Mouse (Mus musculus) MEL (cell line): ENCODE results near the gene Acad10. TPM values are rescaled to one million over a fixed set of nuclear protein-coding genes. Genes with fewer than 3 reads are reported as not detected.
A peak's percentile ranks its signal among the peaks of the same experiment; 100 is the strongest.

ENCODE experiments used
- DNase-seq: peaks from one replicate; pipeline ENCODE4 v3.0.0; 2011; ENCODE audit warnings: low read depth, low spot score
- H3K27ac ChIP-seq: 2 replicates; pipeline ENCODE4 v1.5.1; 2012; ENCODE audit warnings: low read depth, mild to moderate bottlenecking, control low read depth, low read length, moderate library complexity; ENCODE audit not compliant: control insufficient read depth
- H3K27me3 ChIP-seq, 2 experiments: fragments of 150-350 bp in 1 of 2; sonication (generic) in 1 of 2; 2 replicates each; pipeline ENCODE4 v1.6.1; 2012; ENCODE audit warnings: low read length in 2 of 2, mild to moderate bottlenecking in 2 of 2, improper control_type of control experiment in 1 of 2, moderate library complexity in 1 of 2; ENCODE audit not compliant: insufficient read depth in 2 of 2, control insufficient read depth in 1 of 2
- H3K36me3 ChIP-seq, 2 experiments: 2 replicates each; pipeline ENCODE4 v1.6.1; 2012 to 2014; ENCODE audit warnings: low read length in 2 of 2, improper control_type of control experiment in 1 of 2, inconsistent platforms in 1 of 2, mild to moderate bottlenecking in 1 of 2; ENCODE audit not compliant: insufficient read depth in 2 of 2, control insufficient read depth in 1 of 2
- H3K4me1 ChIP-seq, 2 experiments: fragments of 150-350 bp in 1 of 2; sonication (generic) in 1 of 2; 2 replicates each; pipeline ENCODE4 v1.6.1; 2012; ENCODE audit warnings: low read length in 2 of 2, improper control_type of control experiment in 1 of 2, mild to moderate bottlenecking in 1 of 2; ENCODE audit not compliant: insufficient read depth in 2 of 2, control insufficient read depth in 1 of 2
- H3K4me3 ChIP-seq, 2 experiments: fragments of 150-350 bp in 1 of 2; sonication (generic) in 1 of 2; 2 replicates each; pipeline ENCODE4 v1.5.1; 2012; ENCODE audit warnings: low read depth in 2 of 2, low read length in 2 of 2, mild to moderate bottlenecking in 2 of 2, moderate library complexity in 2 of 2, control low read depth in 1 of 2, improper control_type of control experiment in 1 of 2; ENCODE audit not compliant: control insufficient read depth in 1 of 2, insufficient read depth in 1 of 2
- H3K79me2 ChIP-seq: 2 replicates; pipeline ENCODE4 v1.6.1; 2012; ENCODE audit warnings: mild to moderate bottlenecking, low read length, moderate library complexity; ENCODE audit not compliant: control insufficient read depth, poor library complexity, insufficient read depth
- H3K9ac ChIP-seq: 2 replicates; pipeline ENCODE4 v1.6.1; 2012; ENCODE audit warnings: low read depth, mild to moderate bottlenecking, control low read depth, low read length, moderate library complexity; ENCODE audit not compliant: control insufficient read depth, poor library complexity, severe bottlenecking
- H3K9me3 ChIP-seq: fragments of 150-350 bp; sonication (generic); replicated peaks from 2 replicates; pipeline ENCODE4 v1.6.1; 2012; ENCODE audit warnings: mild to moderate bottlenecking, low read length, improper control_type of control experiment, moderate library complexity; ENCODE audit not compliant: insufficient read depth
- BHLHE40 ChIP-seq: IDR thresholded peaks from 2 replicates; pipeline ENCODE4 v1.6.1; 2012; ENCODE audit warnings: low read depth, mild to moderate bottlenecking, inconsistent platforms, low read length, improper control_type of control experiment, borderline replicate concordance
- CHD1 ChIP-seq: IDR thresholded peaks from 2 replicates; pipeline ENCODE4 v1.6.1; 2012; ENCODE audit warnings: low read depth, mild to moderate bottlenecking, inconsistent platforms, low read length, improper control_type of control experiment
- CHD2 ChIP-seq: IDR thresholded peaks from 2 replicates; pipeline ENCODE4 v1.6.1; 2011; ENCODE audit warnings: low read length, improper control_type of control experiment
- CTCF ChIP-seq, 3 experiments: IDR thresholded peaks in 2 of 3; conservative IDR thresholded peaks in 1 of 3; 2 replicates each; pipeline ENCODE4 v1.5.1; 2011 to 2012; ENCODE audit warnings: low read length in 3 of 3, low read depth in 2 of 3, mild to moderate bottlenecking in 2 of 3, improper control_type of control experiment in 1 of 3, inconsistent platforms in 1 of 3, mixed read lengths in 1 of 3, moderate library complexity in 1 of 3; ENCODE audit not compliant: control insufficient read depth in 1 of 3, insufficient read depth in 1 of 3, poor library complexity in 1 of 3, severe bottlenecking in 1 of 3
- ELF1 ChIP-seq: IDR thresholded peaks from 2 replicates; pipeline ENCODE4 v1.6.1; 2014; ENCODE audit warnings: low read depth, mild to moderate bottlenecking, inconsistent platforms, low read length, improper control_type of control experiment, moderate library complexity
- EP300 ChIP-seq, 2 experiments: IDR thresholded peaks; 2 replicates each; pipeline ENCODE4 v1.6.1; 2011; ENCODE audit warnings: improper control_type of control experiment in 2 of 2, low read length in 2 of 2, low read depth in 1 of 2, mild to moderate bottlenecking in 1 of 2
- ETS1 ChIP-seq: IDR thresholded peaks from 2 replicates; pipeline ENCODE4 v1.6.1; 2012; ENCODE audit warnings: low read depth, mild to moderate bottlenecking, inconsistent platforms, low read length, improper control_type of control experiment, moderate library complexity
- GATA1 ChIP-seq: IDR thresholded peaks from 2 replicates; pipeline ENCODE4 v1.6.1; 2011; ENCODE audit warnings: low read depth, low read length, improper control_type of control experiment
- JUND ChIP-seq: IDR thresholded peaks from 2 replicates; pipeline ENCODE4 v1.6.1; 2011; ENCODE audit warnings: low read depth, mild to moderate bottlenecking, improper control_type of control experiment, low read length
- KAT2A ChIP-seq: conservative IDR thresholded peaks from 2 replicates; pipeline ENCODE4 v1.6.1; 2012; ENCODE audit warnings: low read depth, low read length, improper control_type of control experiment, inconsistent platforms
- MAFK ChIP-seq: IDR thresholded peaks from 2 replicates; pipeline ENCODE4 v1.6.1; 2011; ENCODE audit warnings: low read depth, mild to moderate bottlenecking, low read length, improper control_type of control experiment, borderline replicate concordance
- MAX ChIP-seq: IDR thresholded peaks from 2 replicates; pipeline ENCODE4 v1.6.1; 2011; ENCODE audit warnings: low read length, improper control_type of control experiment
- MEF2A ChIP-seq: IDR thresholded peaks from 2 replicates; pipeline ENCODE4 v1.6.1; 2014; ENCODE audit warnings: low read depth, mild to moderate bottlenecking, inconsistent platforms, low read length, improper control_type of control experiment; ENCODE audit not compliant: poor library complexity, insufficient replicate concordance, severe bottlenecking; ENCODE audit errors: extremely low read depth
- MXI1 ChIP-seq: IDR thresholded peaks from 2 replicates; pipeline ENCODE4 v1.6.1; 2011; ENCODE audit warnings: mild to moderate bottlenecking, low read depth, low read length, improper control_type of control experiment
- NRF1 ChIP-seq: IDR thresholded peaks from 2 replicates; pipeline ENCODE4 v1.6.1; 2014; ENCODE audit warnings: low read depth, mild to moderate bottlenecking, inconsistent platforms, low read length, improper control_type of control experiment, moderate library complexity; ENCODE audit not compliant: poor library complexity, insufficient read depth, severe bottlenecking
- POLR2AphosphoS2 ChIP-seq: IDR thresholded peaks from 2 replicates; pipeline ENCODE4 v1.6.1; 2011; ENCODE audit warnings: low read length, improper control_type of control experiment
- RAD21 ChIP-seq: IDR thresholded peaks from 2 replicates; pipeline ENCODE4 v1.6.1; 2011; ENCODE audit warnings: mild to moderate bottlenecking, low read depth, low read length, improper control_type of control experiment
- SIN3A ChIP-seq: IDR thresholded peaks from 2 replicates; pipeline ENCODE4 v1.6.1; 2012; ENCODE audit warnings: low read length, improper control_type of control experiment, inconsistent platforms
- SMC3 ChIP-seq: IDR thresholded peaks from 2 replicates; pipeline ENCODE4 v1.6.1; 2011; ENCODE audit warnings: low read depth, low read length, improper control_type of control experiment
- TAL1 ChIP-seq: IDR thresholded peaks from 2 replicates; pipeline ENCODE4 v1.6.1; 2012; ENCODE audit warnings: mild to moderate bottlenecking, inconsistent platforms, low read length, moderate library complexity, mixed read lengths
- UBTF ChIP-seq: IDR thresholded peaks from 2 replicates; pipeline ENCODE4 v1.6.1; 2012; ENCODE audit warnings: low read depth, mild to moderate bottlenecking, inconsistent platforms, low read length, improper control_type of control experiment, moderate library complexity, borderline replicate concordance; ENCODE audit not compliant: insufficient read depth
- ZC3H11A ChIP-seq: IDR thresholded peaks from 2 replicates; pipeline ENCODE4 v1.6.1; 2012; ENCODE audit warnings: low read depth, mild to moderate bottlenecking, inconsistent platforms, low read length, improper control_type of control experiment
- ZKSCAN1 ChIP-seq: IDR thresholded peaks from 2 replicates; pipeline ENCODE4 v1.6.1; 2012; ENCODE audit warnings: low read depth, mild to moderate bottlenecking, inconsistent platforms, low read length, improper control_type of control experiment, moderate library complexity
- ZMIZ1 ChIP-seq: IDR thresholded peaks from 2 replicates; pipeline ENCODE4 v1.6.1; 2012; ENCODE audit warnings: low read depth, mild to moderate bottlenecking, inconsistent platforms, low read length, improper control_type of control experiment, moderate library complexity
- polyA plus RNA-seq, 2 experiments: library from polyadenylated mRNA; stranded (reverse) in 1 of 2; unstranded in 1 of 2; fragments of >175 nt in 1 of 2; fragments of >200 nt in 1 of 2; gene quantifications; 2 replicates each; pipeline versions ENCODE4 v1.2.1 to v1.2.4; 2012; ENCODE audit warnings: low replicate concordance in 2 of 2, low read depth in 1 of 2; ENCODE audit not compliant: insufficient read length in 2 of 2, insufficient read depth in 1 of 2, missing spikeins in 1 of 2
- total RNA-seq: library from RNA; depleted of rRNA; stranded (reverse); fragments of 300-350 nt; gene quantifications from 2 replicates; pipeline ENCODE4 v1.2.3, GENCODE M21; 2012

Gene Acad10
- total and polyA plus RNA-seq, 3 experiments: 4.4 to 5.9 TPM; not detected in 1

DNA sequence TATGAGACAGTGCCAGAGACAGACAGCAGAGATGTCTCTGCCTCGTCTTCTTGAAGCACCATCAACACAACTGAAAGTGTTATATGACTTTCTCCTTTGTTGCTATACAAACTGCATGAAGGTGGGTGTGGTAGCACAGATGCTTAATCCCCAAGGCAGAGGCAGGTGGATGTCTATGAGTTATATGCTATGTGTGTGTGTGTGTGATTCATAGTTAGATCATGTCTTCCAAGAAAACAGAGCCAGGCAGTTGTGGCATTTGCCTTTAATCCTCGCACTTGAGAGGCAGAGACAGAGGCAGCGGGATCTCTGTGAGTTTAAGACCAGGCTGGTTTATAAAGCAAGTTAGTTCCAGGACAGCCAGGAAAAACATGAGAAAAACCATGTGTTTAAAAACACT is 37.1 kb downstream of the Acad10 start:
- no peaks in the 10 kb centered on the region for H3K9me3 ChIP-seq
- H3K4me1 ChIP-seq: peaks cover 0 to 8% of the 10 kb centered on the region in 2 experiments; a peak in 1 of 4 replicates
- H3K79me2 ChIP-seq: peaks cover 10% of the 10 kb centered on the region
- H3K9ac ChIP-seq: no peak overlapping the region
- no peak overlapping the region for H3K27ac ChIP-seq
- H3K27me3 ChIP-seq: no peaks in the 10 kb centered on the region
- TF ChIP-seq JUND: no peak
- TF ChIP-seq MAX: no peak
- no peak for TF ChIP-seq SIN3A
- TF ChIP-seq RAD21: no peak
- TF ChIP-seq MXI1: no peak
- TF ChIP-seq SMC3: no peak
- TF ChIP-seq CHD2: no peak
- no peak for TF ChIP-seq MEF2A
- TF ChIP-seq, all 39 proteins: peak for 0
- no peak overlapping the region for H3K4me3 ChIP-seq
- no peaks in the 10 kb centered on the region; a peak in 2 of 4 replicates for H3K36me3 ChIP-seq
- no peak for DNase-seq

- no peak for DNase-seq
- peaks cover 0 to 8% of the 10 kb centered on the region in 2 experiments; a peak in 1 of 4 replicates for H3K4me1 ChIP-seq
- no peak overlapping the region for H3K4me3 ChIP-seq
- no peak overlapping the region for H3K9ac ChIP-seq
- no peaks in the 10 kb centered on the region for H3K9me3 ChIP-seq
- no peaks in the 10 kb centered on the region for H3K27me3 ChIP-seq
- no peak overlapping the region for H3K27ac ChIP-seq
- TF ChIP-seq ZC3H11A (no peak), NRF1 (no peak)
- peaks cover 0 to 2% of the 10 kb centered on the region in 2 experiments; a peak in 2 of 4 replicates for H3K36me3 ChIP-seq
- peaks cover 10% of the 10 kb centered on the region for H3K79me2 ChIP-seq
Observed at GRCm38 (mm10) chr5:121621102-121621501, 39.2 kb downstream of the Acad10 start.

GRCm38 (mm10) chr5:121618592-121619513 is 41.5 kb downstream of the Acad10 start, which contains the start of gene Acad12:
Acad12 (minus strand) TSS chr5:121618938.
- H3K4me3 ChIP-seq: peak within 1 kb of the TSS; percentile 93 to 98
- H3K36me3 ChIP-seq: peaks cover 0 to 2% of the 10 kb centered on the region in 2 experiments; a peak in 2 of 4 replicates
- H3K27me3 ChIP-seq: no peaks in the 10 kb centered on the region
- peak; percentile 84 for DNase-seq
- H3K27ac ChIP-seq: peak within 1 kb of the TSS; percentile 42
- H3K4me1 ChIP-seq: peaks cover 0 to 8% of the 10 kb centered on the region in 2 experiments; a peak in 1 of 4 replicates
- H3K79me2 ChIP-seq: peaks cover 10% of the 10 kb centered on the region
- peak within 1 kb of the TSS; percentile 93 for H3K9ac ChIP-seq
- H3K9me3 ChIP-seq: no peaks in the 10 kb centered on the region
- TF ChIP-seq CTCF (IDR thresholded peaks at IDR 0.05 in 2 of 3, conservative IDR thresholded peaks at IDR 0.05 in 1 of 3; ENCODE audit: control insufficient read depth in 1 of 3, insufficient read depth in 1 of 3, low read depth in 2 of 3, low read length in 3 of 3, poor library complexity in 1 of 3, severe bottlenecking in 1 of 3): no peak; a peak in 1 of 6 replicates
- no peak for TF ChIP-seq CHD1
- no peak for TF ChIP-seq BHLHE40
- TF ChIP-seq UBTF: no peak
- peak; percentile 78 for TF ChIP-seq ELF1
- TF ChIP-seq ZKSCAN1: no peak
- no peak for TF ChIP-seq CHD2
- peak; percentile 92; the same call in 1 of the 2 replicates for TF ChIP-seq POLR2AphosphoS2
- peak; percentile 72 for TF ChIP-seq ZMIZ1
- peak; percentile 59; the same call in 1 of the 2 replicates for TF ChIP-seq SIN3A
- TF ChIP-seq MAFK: no peak
- no peak for TF ChIP-seq ETS1
- TF ChIP-seq MEF2A: no peak
- TF ChIP-seq TAL1: no peak
- no peak for TF ChIP-seq GATA1
- TF ChIP-seq KAT2A: no peak; the same call in 1 of the 2 replicates
- no peak for TF ChIP-seq EP300 (IDR thresholded peaks at IDR 0.05; ENCODE audit: low read depth in 1 of 2, low read length in 2 of 2)
